Mouse (Mus musculus) hindbrain, embryonic 12.5 days (tissue): Measurements from ENCODE around the gene Krtap5-1. TPM values are rescaled to one million over a fixed set of nuclear protein-coding genes. Genes with fewer than 3 reads are reported as not detected.
"Not testable (repeated sequence)": the region's sequence is repeated elsewhere in the genome, so short reads cannot be mapped to it uniquely, and the experiment has no call there.

Experiments used
- ATAC-seq: fragments of 200-750 bp; cut with Nextera tagmentation; 2 replicates; pipeline ENCODE4 v1.8.0; 2017; ENCODE audit warnings: moderate TSS enrichment; ENCODE audit not compliant: low FRiP score
- H3K27ac ChIP-seq: fragments of 300-500 bp; sonication (generic); 2 replicates; pipeline ENCODE4 v1.5.1; 2016; ENCODE audit warnings: mild to moderate bottlenecking
- H3K27me3 ChIP-seq: fragments of 300-500 bp; sonication (generic); 2 replicates; pipeline ENCODE4 v1.6.1; 2016; ENCODE audit warnings: mild to moderate bottlenecking
- H3K36me3 ChIP-seq: fragments of 300-500 bp; sonication (generic); 2 replicates; pipeline ENCODE4 v1.6.1; 2016; ENCODE audit warnings: mild to moderate bottlenecking
- H3K4me1 ChIP-seq: fragments of 300-500 bp; sonication (generic); 2 replicates; pipeline ENCODE4 v1.6.1; 2016
- H3K4me2 ChIP-seq: fragments of 300-500 bp; sonication (generic); replicated peaks from 2 replicates; pipeline ENCODE4 v1.6.1; 2016; ENCODE audit warnings: mild to moderate bottlenecking
- H3K4me3 ChIP-seq: fragments of 300-500 bp; sonication (generic); 2 replicates; pipeline ENCODE4 v1.5.1; 2016; ENCODE audit warnings: mild to moderate bottlenecking
- H3K9ac ChIP-seq: fragments of 300-500 bp; sonication (generic); 2 replicates; pipeline ENCODE4 v1.6.1; 2016; ENCODE audit warnings: mild to moderate bottlenecking, moderate library complexity
- H3K9me3 ChIP-seq: fragments of 300-500 bp; sonication (generic); replicated peaks from 2 replicates; pipeline ENCODE4 v1.6.1; 2016; ENCODE audit warnings: mild to moderate bottlenecking
- WGBS: fragments of 180-500 bp; shearing (Covaris S2); methylation state at CpG from one replicate; pipeline ENCODE4 v1.1.7; 2016; 5-methylcytosine and 5-hydroxymethylcytosine counted together
- polyA plus RNA-seq: library from polyadenylated mRNA; unstranded; fragments of >200 nt; fragmentation: Nextera tagmentation; extraction: Ambion mirVana; gene quantifications from 2 replicates; pipeline ENCODE4 v1.2.1, GENCODE M21; 2016

Gene Krtap5-1
- polyA plus RNA-seq, 1 experiment from 2014 or later = not detected

DNA sequence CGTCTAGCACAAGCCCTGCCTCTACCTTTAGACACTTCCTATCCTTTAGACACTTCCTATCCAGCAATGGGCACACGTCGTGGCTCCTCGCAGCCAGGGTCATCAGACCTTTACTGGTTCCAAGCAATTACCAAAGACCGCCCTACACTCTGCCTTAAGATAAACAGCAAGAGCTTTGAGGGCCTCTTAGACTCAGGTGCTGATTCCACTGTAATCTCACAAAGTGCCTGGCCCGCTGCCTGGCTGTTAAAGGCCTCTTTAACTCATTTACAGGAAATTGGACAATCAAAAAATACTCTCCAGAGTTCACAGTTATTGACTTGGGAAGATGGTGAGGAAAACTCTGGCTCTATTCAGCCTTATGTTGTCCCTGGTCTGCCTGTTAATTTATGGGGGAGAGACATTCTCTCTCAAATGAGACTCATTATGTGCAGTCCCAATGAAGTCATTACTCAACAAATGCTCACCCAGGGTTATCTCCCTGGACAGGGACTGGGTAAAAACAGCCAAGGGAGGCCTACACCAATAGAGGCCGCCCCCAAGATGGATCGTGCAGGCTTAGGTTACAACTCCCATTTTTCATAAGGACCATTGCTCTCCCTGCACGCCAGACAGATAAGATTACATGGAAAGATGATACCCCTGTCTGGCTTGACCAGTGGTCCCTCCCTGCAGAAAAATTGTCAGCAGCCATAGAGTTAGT is 10.9 kb downstream of the Krtap5-1 start:
- 79% methylated on average over 9 of the region's 9 CpGs for WGBS
- H3K36me3 ChIP-seq, H3K4me1 ChIP-seq, H3K27ac ChIP-seq, H3K4me2 ChIP-seq, H3K4me3 ChIP-seq, ATAC-seq, H3K9ac ChIP-seq, H3K9me3 ChIP-seq: not testable (repeated sequence)
- H3K27me3 ChIP-seq = peaks cover 19% of the 10 kb centered on the region

- Histone ChIP-seq H3K4me2 (peak overlapping the region; percentile 83), H3K27ac (peak overlapping the region; percentile 7; the same call in 1 of the 2 replicates), H3K36me3 (no peaks in the 10 kb centered on the region), H3K27me3 (peaks cover 19% of the 10 kb centered on the region), H3K4me1 (peaks cover 9% of the 10 kb centered on the region; the same call in 1 of the 2 replicates), H3K9ac (0 out of 2 replicates have a peak overlapping the region, but pooled peaks have one; percentile 9), H3K4me3 (peak overlapping the region; percentile 52), H3K9me3 (no peaks in the 10 kb centered on the region)
- peak; percentile 86 for ATAC-seq
- 24% methylated on average over 23 of the region's 23 CpGs for WGBS
These were observed 11.6 kb downstream of the Krtap5-1 start for GRCm38 (mm10) chr7:142285130-142285835.

- ATAC-seq = peak; percentile 85
- Histone ChIP-seq H3K4me3 (peak overlapping the region; percentile 52), H3K4me2 (peak overlapping the region; percentile 83), H3K4me1 (peaks cover 9% of the 10 kb centered on the region; the same call in 1 of the 2 replicates), H3K9me3 (no peaks in the 10 kb centered on the region), H3K36me3 (no peaks in the 10 kb centered on the region), H3K27me3 (peaks cover 19% of the 10 kb centered on the region), H3K9ac (peak overlapping the region; percentile 65), H3K27ac (peak overlapping the region; percentile 70)
- under 1% methylated on average over 19 of the region's 19 CpGs for WGBS
These were observed 12.3 kb downstream of the Krtap5-1 start for GRCm38 (mm10) chr7:142284615-142285080.

DNA sequence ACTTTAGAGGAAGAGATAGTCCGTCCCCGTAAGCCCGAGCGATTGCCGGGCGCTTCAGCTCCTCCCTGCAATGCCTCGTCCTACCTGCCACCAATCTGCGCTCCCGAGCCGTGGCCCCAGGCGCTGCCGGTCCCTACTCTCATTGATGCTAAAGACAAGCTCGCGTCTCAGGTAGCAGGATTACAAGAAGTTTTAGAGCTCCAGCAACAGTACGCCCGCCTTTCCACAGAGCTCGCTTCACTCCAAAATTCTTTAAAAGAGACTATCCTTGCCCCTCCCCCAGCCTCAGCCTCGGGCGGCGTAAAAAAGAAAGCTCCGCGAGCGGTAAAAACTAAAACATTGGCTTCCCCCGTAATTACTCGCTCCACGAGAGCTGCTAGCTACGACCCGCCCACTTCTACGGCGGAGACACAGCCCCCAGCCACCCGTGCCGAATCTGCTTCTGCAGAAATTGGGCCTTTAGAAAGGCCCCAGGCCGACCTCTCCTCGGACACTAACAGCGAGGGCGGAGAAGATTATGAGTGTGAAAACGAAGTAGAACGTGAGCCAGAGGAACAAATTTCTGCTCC is 12.8 kb downstream of the Krtap5-1 start:
- Histone ChIP-seq H3K4me3 (peak overlapping the region; percentile 52), H3K9me3 (no peaks in the 10 kb centered on the region), H3K36me3 (no peaks in the 10 kb centered on the region), H3K4me2 (peak overlapping the region; percentile 83), H3K4me1 (peaks cover 9% of the 10 kb centered on the region; the same call in 1 of the 2 replicates), H3K27me3 (peaks cover 19% of the 10 kb centered on the region), H3K27ac (peak overlapping the region; percentile 70), H3K9ac (peak overlapping the region; percentile 65)
- peak; percentile 52 for ATAC-seq
- WGBS = under 1% methylated on average over 38 of the region's 38 CpGs

DNA sequence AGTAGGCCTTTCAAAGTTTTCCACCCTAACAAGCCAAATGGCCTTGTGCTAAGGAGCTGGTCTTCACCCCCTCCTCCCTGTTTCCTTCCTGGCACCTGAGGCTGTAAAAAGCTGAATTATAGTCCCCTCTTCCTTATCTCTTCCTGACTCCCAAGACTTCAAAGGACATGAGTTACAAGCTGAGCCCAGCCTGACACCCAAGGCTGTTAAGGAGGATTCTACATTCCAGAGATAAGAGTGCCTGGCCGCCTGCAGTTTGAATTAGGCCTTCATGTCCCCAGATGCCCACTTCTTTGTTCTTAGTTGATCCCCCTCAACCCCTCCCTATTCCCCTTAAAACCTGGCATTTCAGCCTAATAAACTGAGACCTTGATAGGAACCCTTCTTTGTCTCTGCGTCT is 14.1 kb downstream of the Krtap5-1 start:
- not testable (repeated sequence) for H3K4me3 ChIP-seq, H3K27ac ChIP-seq, ATAC-seq, H3K9ac ChIP-seq, H3K4me1 ChIP-seq, H3K36me3 ChIP-seq, H3K9me3 ChIP-seq
- Histone ChIP-seq H3K27me3 (peaks cover 19% of the 10 kb centered on the region), H3K4me2 (peak overlapping the region; percentile 83; the same call in 1 of the 2 replicates)
- WGBS = 20% methylated on average over 2 of the region's 2 CpGs

- WGBS = 79% methylated on average over 1 of the region's 1 CpGs
- not testable (repeated sequence) for H3K36me3 ChIP-seq, H3K9ac ChIP-seq, H3K4me2 ChIP-seq, H3K4me1 ChIP-seq, H3K27ac ChIP-seq, H3K9me3 ChIP-seq, H3K4me3 ChIP-seq, ATAC-seq
- H3K27me3 ChIP-seq = peaks cover 19% of the 10 kb centered on the region
These were observed 17.6 kb downstream of the Krtap5-1 start for GRCm38 (mm10) chr7:142279291-142279690.

GRCm38 (mm10) chr7:142278183-142278582 is 18.7 kb downstream of the Krtap5-1 start:
- not testable (repeated sequence) for H3K9ac ChIP-seq, H3K4me1 ChIP-seq, H3K4me2 ChIP-seq, H3K9me3 ChIP-seq, H3K36me3 ChIP-seq, H3K27ac ChIP-seq, H3K4me3 ChIP-seq, ATAC-seq
- peaks cover 14% of the 10 kb centered on the region for H3K27me3 ChIP-seq
- WGBS = 0% methylated on average over 3 of the region's 3 CpGs

DNA sequence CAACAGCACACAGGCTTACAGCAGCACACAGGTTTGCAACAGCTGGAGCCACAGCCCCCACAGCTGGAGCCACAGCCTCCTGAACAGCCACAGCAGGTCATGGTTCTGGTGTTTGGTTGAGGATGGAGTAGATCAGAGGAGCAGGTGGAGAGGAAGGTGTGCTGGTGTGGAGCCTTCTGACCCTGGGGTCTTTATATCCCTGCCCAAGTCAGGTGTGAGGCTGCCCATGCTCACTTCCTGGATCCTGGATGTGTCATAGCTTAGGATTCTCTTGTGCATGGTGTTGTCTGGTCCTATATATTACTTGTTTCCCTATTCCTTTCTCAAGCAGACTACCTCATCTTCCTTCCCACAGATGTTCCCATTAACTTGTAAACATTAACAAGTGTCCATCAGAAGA is 22.7 kb downstream of the Krtap5-1 start, which contains the start of gene Gm4559:
Gene Gm4559 (minus strand): TSS at position 101 of the 400 bp plus-strand sequence.
- not testable (repeated sequence) for H3K9me3 ChIP-seq, H3K4me3 ChIP-seq, H3K27me3 ChIP-seq, H3K4me2 ChIP-seq, ATAC-seq, H3K4me1 ChIP-seq, H3K36me3 ChIP-seq, H3K9ac ChIP-seq, H3K27ac ChIP-seq

GRCm38 (mm10) chr7:142258254-142258653 is 38.7 kb downstream of the Krtap5-1 start, which contains the start of gene Gm2431:
Gm2431 (minus strand) TSS chr7:142258354.
- not testable (repeated sequence) for H3K9ac ChIP-seq, H3K4me3 ChIP-seq, H3K36me3 ChIP-seq, H3K9me3 ChIP-seq, H3K27me3 ChIP-seq, H3K4me2 ChIP-seq, H3K4me1 ChIP-seq, ATAC-seq, H3K27ac ChIP-seq
- 57% methylated on average over 1 of the region's 1 CpGs for WGBS

DNA sequence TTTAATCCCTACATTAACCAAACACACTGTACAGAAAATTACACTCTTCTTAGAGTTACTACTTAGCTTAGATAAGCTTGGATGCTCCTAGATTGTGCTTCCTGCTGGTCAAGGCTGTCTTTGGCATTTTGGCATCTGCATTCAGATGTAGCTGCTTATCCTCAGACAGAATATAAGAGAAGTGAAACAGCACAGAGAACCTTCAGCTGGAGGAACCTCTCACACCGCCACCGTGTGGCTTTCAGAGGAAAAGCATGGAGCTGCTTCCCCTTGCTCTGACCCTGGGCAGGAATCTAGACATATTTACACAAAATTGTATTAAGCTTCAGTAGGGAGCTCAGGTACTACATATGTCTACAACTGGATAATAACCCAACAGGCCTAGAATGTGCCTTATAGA is 41.4 kb downstream of the Krtap5-1 start:
- no peak for ATAC-seq
- Histone ChIP-seq H3K4me1 (no peaks in the 10 kb centered on the region), H3K4me2 (no peak overlapping the region), H3K4me3 (no peak overlapping the region), H3K9me3 (no peaks in the 10 kb centered on the region), H3K27me3 (no peaks in the 10 kb centered on the region), H3K36me3 (no peaks in the 10 kb centered on the region), H3K9ac (no peak overlapping the region), H3K27ac (no peak overlapping the region)
- 0% methylated on average over 2 of the region's 2 CpGs for WGBS

DNA sequence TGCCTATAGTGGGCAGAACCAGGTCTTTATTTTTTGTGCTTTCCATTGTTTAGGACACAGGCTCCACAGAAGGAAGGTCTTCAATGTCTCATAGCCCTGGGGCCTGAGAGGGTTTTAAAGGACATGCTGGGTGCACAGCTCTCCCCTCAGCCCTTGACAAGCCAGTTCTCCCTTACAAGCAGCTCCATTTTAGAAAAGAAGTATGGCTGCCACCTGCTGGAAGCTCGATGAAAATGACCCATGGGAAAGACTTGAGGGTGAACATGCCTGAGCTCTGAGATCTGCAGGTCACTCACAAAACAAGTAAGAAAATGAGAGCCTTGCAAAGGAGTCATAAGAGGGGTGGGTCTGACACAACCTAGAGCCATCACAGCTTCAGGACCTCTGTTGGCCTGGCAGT is 47.1 kb downstream of the Krtap5-1 start:
- H3K27ac ChIP-seq = no peak overlapping the region
- no peaks in the 10 kb centered on the region for H3K4me1 ChIP-seq
- H3K4me3 ChIP-seq = no peak overlapping the region
- no peak for ATAC-seq
- H3K4me2 ChIP-seq = no peak overlapping the region
- no peaks in the 10 kb centered on the region for H3K9me3 ChIP-seq
- no peaks in the 10 kb centered on the region; the same call in 1 of the 2 replicates for H3K27me3 ChIP-seq
- H3K9ac ChIP-seq = no peak overlapping the region
- H3K36me3 ChIP-seq = no peaks in the 10 kb centered on the region
- 0% methylated on average over 1 of the region's 1 CpGs for WGBS
